ENCODE assay signal across 9 mouse cellular contexts in the genomic region with DNA sequence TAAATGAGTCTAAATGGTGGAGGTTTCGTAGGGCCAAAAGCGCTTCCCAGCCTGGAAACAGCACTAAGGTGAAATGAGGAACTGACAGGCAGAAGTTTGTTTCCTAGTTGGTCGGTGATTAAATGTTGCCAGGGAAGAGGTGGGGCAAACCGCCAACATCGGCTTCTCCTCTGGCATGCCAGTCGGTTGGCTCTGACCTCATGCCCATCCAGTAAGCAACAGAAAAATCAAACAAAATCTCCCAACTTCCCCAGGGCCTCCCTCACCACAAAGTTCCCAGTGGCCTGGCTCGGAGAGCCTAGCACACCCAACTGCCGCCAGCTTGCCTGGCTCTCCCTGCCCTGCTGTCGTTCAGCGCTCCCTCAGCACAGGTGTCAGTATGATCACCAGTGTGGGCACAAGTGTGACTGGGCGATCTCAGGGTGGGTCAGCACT. TPM values are rescaled to one million over a fixed set of nuclear protein-coding genes. Genes with fewer than 3 reads are reported as not detected.
A peak's percentile ranks its signal among the peaks of the same experiment; 100 is the strongest.
DNase-seq lines count a peak whose midpoint lies in the region; ATAC-seq lines count a peak whose summit lies in the region.
"Had no signal": no experiment of that assay in that cellular context is flagged by ENCODE, and none has a peak within 500 bp of the region (broad histone marks: within the 10 kb centered on the region; RNA-seq: fewer than 3 reads in every experiment).

No protein-coding gene starts in this region.

- intact Hi-C loops in gastrocnemius, postnatal 36 days (cut with DNase I), result no loop called here
- intact Hi-C loops in heart, postnatal 14 days (cut with DNase I), result no loop called here

- H3K9ac ChIP-seq in stomach, embryonic 16.5 days (ENCODE audit: low read length), result no peak overlapping the region
- no peak overlapping the region for H3K9ac ChIP-seq in midbrain, embryonic 14.5 days (replicated peaks; ENCODE audit: low read length)
- H3K9ac ChIP-seq: embryonic facial prominence, embryonic 15.5 days had no signal

- no peaks in the 10 kb centered on the region for H3K36me3 ChIP-seq in stomach, embryonic 16.5 days (ENCODE audit: control insufficient read depth, insufficient read depth, low read length)
- H3K36me3 ChIP-seq in midbrain, embryonic 14.5 days (ENCODE audit: control insufficient read depth, insufficient read depth, low read length), result no peaks in the 10 kb centered on the region
- H3K36me3 ChIP-seq: embryonic facial prominence, embryonic 15.5 days had no signal

- no peaks in the 10 kb centered on the region for H3K27me3 ChIP-seq in stomach, embryonic 16.5 days (ENCODE audit: control insufficient read depth, insufficient read depth, low read length)
- H3K27me3 ChIP-seq in midbrain, embryonic 14.5 days (ENCODE audit: control insufficient read depth, insufficient read depth, low read length), result no peaks in the 10 kb centered on the region
- H3K27me3 ChIP-seq: embryonic facial prominence, embryonic 15.5 days had no signal

- H3K4me1 ChIP-seq in stomach, embryonic 16.5 days (ENCODE audit: control insufficient read depth, insufficient read depth, low read length), result peaks cover 4% of the 10 kb centered on the region; the same call in 1 of the 2 replicates
- H3K4me1 ChIP-seq in midbrain, embryonic 14.5 days (ENCODE audit: control insufficient read depth, insufficient read depth, low read length), result no peaks in the 10 kb centered on the region

- 0 out of 2 replicates have a peak overlapping the region, but pooled peaks have one; percentile 33 for H3K27ac ChIP-seq in stomach, embryonic 16.5 days (ENCODE audit: low read length)
- no peak overlapping the region for H3K27ac ChIP-seq in midbrain, embryonic 14.5 days (replicated peaks; ENCODE audit: low read depth, low read length)
- H3K27ac ChIP-seq: embryonic facial prominence, embryonic 15.5 days had no signal

- WGBS in stomach, embryonic 16.5 days, result 66% methylated on average over 11 of the region's 11 CpGs
- 92% methylated on average over 11 of the region's 11 CpGs for WGBS in midbrain, embryonic 14.5 days

- ATAC-seq in stomach, embryonic 16.5 days (ENCODE audit: insufficient read depth, low FRiP score), result no peak
- ATAC-seq in midbrain, embryonic 14.5 days (ENCODE audit: low FRiP score, low TSS enrichment), result no peak

- peak; percentile 49 for DNase-seq in gastrocnemius, adult 18-20 months (ENCODE audit: low spot score)
- DNase-seq in gastrocnemius, postnatal 36 days, result no peak
- peak; percentile 18 for DNase-seq in right cerebral cortex, postnatal 14 days
- DNase-seq in right cerebral cortex, postnatal 36 days (ENCODE audit: low spot score in 2 of 2), result no peak
- DNase-seq in heart, postnatal 14 days, result peak; percentile 59 to 63
- DNase-seq in left cerebral cortex, adult 8-10 months (ENCODE audit: low spot score in 2 of 2), result no peak
- DNase-seq in midbrain, embryonic 14.5 days, result no peak

- no peaks in the 10 kb centered on the region for H3K9me3 ChIP-seq in stomach, embryonic 16.5 days (replicated peaks; ENCODE audit: control insufficient read depth, low read length)
- H3K9me3 ChIP-seq in midbrain, embryonic 14.5 days (ENCODE audit: control insufficient read depth, low read length), result no peaks in the 10 kb centered on the region
- H3K9me3 ChIP-seq: embryonic facial prominence, embryonic 15.5 days had no signal

- no peak overlapping the region for H3K4me2 ChIP-seq in stomach, embryonic 16.5 days (ENCODE audit: low read depth, low read length)
- no peak overlapping the region for H3K4me2 ChIP-seq in midbrain, embryonic 14.5 days (ENCODE audit: low read length)
- H3K4me2 ChIP-seq: embryonic facial prominence, embryonic 15.5 days had no signal

- no peak overlapping the region for H3K4me3 ChIP-seq in stomach, embryonic 16.5 days (replicated peaks; ENCODE audit: low read length)
- H3K4me3 ChIP-seq in midbrain, embryonic 14.5 days (replicated peaks; ENCODE audit: low read depth, low read length), result no peak overlapping the region
- H3K4me3 ChIP-seq: embryonic facial prominence, embryonic 15.5 days had no signal

RNA-seq across cellular contexts. Expression of a gene that starts 31.3 kb away (rescaled TPM):
- 10 to 100 TPM in 1 of 2 experiments, 1 to 10 TPM in 1; 7.8 to 10.0 TPM for total RNA-seq in gastrocnemius, adult 18-20 months (2021)
- 10 to 100 TPM; 10.7 to 11.6 TPM for total RNA-seq in gastrocnemius, postnatal 36 days (2021)
- 1 to 10 TPM; 9.6 to 9.9 TPM for total RNA-seq in heart, postnatal 14 days (2021)
- 5.2 and 6.1 TPM in 2 replicates for polyA plus RNA-seq in stomach, embryonic 16.5 days (2015; fragmentation: Nextera tagmentation; extraction: Ambion mirVana)
- 10 to 100 TPM in 3 of 4 experiments, 1 to 10 TPM in 1; 9.7 to 10.8 (median 10.5) TPM for total RNA-seq in left cerebral cortex, adult 8-10 months (2022)
- 1.1 and 2.1 TPM in 2 replicates for polyA plus RNA-seq in midbrain, embryonic 14.5 days (2014; fragmentation: Nextera tagmentation; extraction: Ambion mirVana)

Comparison
In these comparisons a context has a peak if more than half of its experiments do, and no peak if none do; other contexts are left out.
1. DNase-seq: peak in gastrocnemius, adult 18-20 months (single experiment), right cerebral cortex, postnatal 14 days (single experiment) and heart, postnatal 14 days (2 of 2); none in gastrocnemius, postnatal 36 days (0 of 2), right cerebral cortex, postnatal 36 days (0 of 2), left cerebral cortex, adult 8-10 months (0 of 2) and midbrain, embryonic 14.5 days (single experiment).